Mouse (Mus musculus) stomach, postnatal 0 days (tissue): ENCODE results near the gene Dhx15. TPM values are rescaled to one million over a fixed set of nuclear protein-coding genes. Genes with fewer than 3 reads are reported as not detected.
"Not testable (repeated sequence)": the region's sequence is repeated elsewhere in the genome, so short reads cannot be mapped to it uniquely, and the experiment has no call there.

Source experiments
- ATAC-seq: fragments of 200-750 bp; cut with Nextera tagmentation; 2 replicates; pipeline ENCODE4 v1.8.0; 2017; ENCODE audit not compliant: low FRiP score, low TSS enrichment
- DNase-seq: peaks from one replicate; pipeline ENCODE4 v3.0.0-alpha.2; 2016; ENCODE audit warnings: low spot score
- H3K27ac ChIP-seq: fragments of 300-500 bp; sonication (generic); replicated peaks from 2 replicates; pipeline ENCODE4 v1.5.1; 2014; ENCODE audit warnings: mild to moderate bottlenecking, control low read depth
- H3K27me3 ChIP-seq: fragments of 300-500 bp; sonication (generic); 2 replicates; pipeline ENCODE4 v1.6.1; 2014; ENCODE audit warnings: low read length; ENCODE audit not compliant: control insufficient read depth, insufficient read depth
- H3K36me3 ChIP-seq: fragments of 300-500 bp; sonication (generic); 2 replicates; pipeline ENCODE4 v1.6.1; 2014; ENCODE audit warnings: low read length, mixed read lengths; ENCODE audit not compliant: control insufficient read depth, insufficient read depth
- H3K4me1 ChIP-seq: fragments of 300-500 bp; sonication (generic); replicated peaks from 2 replicates; pipeline ENCODE4 v1.6.1; 2014; ENCODE audit warnings: antibody characterized with exemption; ENCODE audit not compliant: control insufficient read depth, insufficient read depth
- H3K4me2 ChIP-seq: fragments of 300-500 bp; sonication (generic); replicated peaks from 2 replicates; pipeline ENCODE4 v1.6.1; 2014; ENCODE audit warnings: low read depth, mild to moderate bottlenecking, control low read depth, moderate library complexity
- H3K4me3 ChIP-seq: fragments of 300-500 bp; sonication (generic); 2 replicates; pipeline ENCODE4 v1.5.1; 2014; ENCODE audit warnings: low read depth, low read length, control low read depth
- H3K9ac ChIP-seq: fragments of 300-500 bp; sonication (generic); 2 replicates; pipeline ENCODE4 v1.6.1; 2014; ENCODE audit warnings: mild to moderate bottlenecking, low read length, control low read depth, mixed read lengths
- H3K9me3 ChIP-seq: fragments of 300-500 bp; sonication (generic); 2 replicates; pipeline ENCODE4 v1.6.1; 2016; ENCODE audit warnings: low read length; ENCODE audit not compliant: control insufficient read depth
- CTCF ChIP-seq: IDR thresholded peaks from 2 replicates; pipeline ENCODE4 v1.5.1; 2016; ENCODE audit warnings: antibody characterized with exemption, low read depth, mild to moderate bottlenecking, moderate library complexity
- EP300 ChIP-seq: optimal IDR thresholded peaks from 2 replicates; pipeline ENCODE3; 2016; ENCODE audit warnings: antibody characterized with exemption
- WGBS: fragments of 180-500 bp; shearing (Covaris S2); extraction: QIAGEN DNeasy Blood & Tissue Kit; methylation state at CpG from one replicate; pipeline ENCODE4 v1.1.7; 2014; 5-methylcytosine and 5-hydroxymethylcytosine counted together
- polyA plus RNA-seq: library from polyadenylated mRNA; unstranded; fragments of >200 nt; fragmentation: Nextera tagmentation; extraction: Ambion mirVana; gene quantifications from 2 replicates; pipeline ENCODE4 v1.2.1, GENCODE M21; 2015

Dhx15 gene
- polyA plus RNA-seq: 54.9 TPM in 2 replicates

DNA sequence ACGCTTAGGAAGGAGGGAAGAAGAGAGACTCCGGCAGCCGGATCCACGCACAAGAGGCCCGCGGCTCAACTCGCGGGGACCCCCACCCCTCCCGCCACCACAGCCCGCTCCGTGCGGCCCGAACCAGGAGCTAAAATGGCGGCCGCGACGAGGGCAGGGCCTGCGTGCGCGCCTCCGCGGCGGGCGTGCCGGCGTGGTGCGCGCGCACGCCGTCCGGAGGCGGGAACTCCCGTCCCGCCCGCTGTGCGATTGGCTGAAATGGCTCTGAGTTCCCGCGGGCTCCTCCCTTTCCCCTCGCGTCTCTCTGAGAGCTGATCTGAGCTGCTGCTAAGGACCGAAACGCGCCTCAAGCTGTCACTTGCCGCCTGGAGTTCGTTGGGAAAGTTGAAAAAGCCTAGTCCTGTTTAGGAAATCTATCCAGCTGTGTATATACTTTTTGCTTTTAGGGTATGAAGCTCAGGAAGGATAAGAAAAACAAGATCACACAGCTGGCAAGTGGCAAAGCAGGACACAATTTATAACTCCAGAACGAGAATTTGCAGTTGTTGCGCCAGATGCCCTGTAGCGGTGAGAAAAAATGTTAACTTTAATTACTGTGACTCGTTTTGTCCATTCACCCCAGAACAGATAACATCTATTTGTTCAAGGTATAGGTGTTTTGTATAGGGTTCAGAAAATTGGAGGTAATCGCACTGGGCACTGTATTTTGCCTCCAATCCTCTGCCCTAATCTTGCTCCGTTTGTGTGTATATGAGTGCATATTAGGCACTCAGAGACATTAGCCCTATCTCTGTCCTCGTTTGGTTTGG lies at the start of gene Dhx15:
TSS of gene Dhx15 (minus strand) at position 144 of the 809 bp plus-strand sequence.
- peak; percentile 50; the same call in 1 of the 2 replicates for TF ChIP-seq CTCF
- no peak for TF ChIP-seq EP300
- WGBS: under 1% methylated on average over 38 of the region's 53 CpGs
- H3K9me3 ChIP-seq: no peaks in the 10 kb centered on the region
- H3K4me1 ChIP-seq: 0 out of 2 replicates have a peak, but pooled peaks cover 4% of the 10 kb centered on the region
- DNase-seq (peak; percentile 92), ATAC-seq (peak; percentile 98)
- H3K9ac ChIP-seq: peak within 1 kb of the TSS; percentile 99
- no peaks in the 10 kb centered on the region for H3K36me3 ChIP-seq
- H3K4me3 ChIP-seq: peak within 1 kb of the TSS; percentile 99
- H3K27me3 ChIP-seq: no peaks in the 10 kb centered on the region
- H3K27ac ChIP-seq: peak within 1 kb of the TSS; percentile 98
- peak within 1 kb of the TSS; percentile 70 for H3K4me2 ChIP-seq

DNA sequence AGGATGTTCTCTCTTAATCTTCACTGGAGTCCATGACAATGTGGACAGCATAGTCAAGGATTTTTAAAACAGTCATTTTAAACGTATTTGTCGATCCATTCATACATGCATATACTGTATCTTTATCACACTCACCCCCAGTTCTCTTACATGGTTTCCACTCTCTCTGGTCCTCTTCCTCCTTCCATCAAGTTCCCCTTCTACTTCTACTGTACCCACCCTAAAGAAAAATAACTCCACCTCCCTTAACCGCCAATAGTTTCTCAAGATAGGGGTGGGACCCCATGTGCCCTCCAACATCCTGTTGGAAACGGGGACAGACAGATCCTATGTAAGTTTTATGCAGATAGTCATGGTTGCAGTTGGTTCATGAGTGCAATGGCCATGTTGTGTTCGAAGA lies 48.6 kb upstream of the Dhx15 start:
- peaks cover 4% of the 10 kb centered on the region; the same call in 1 of the 2 replicates for H3K4me1 ChIP-seq

DNA sequence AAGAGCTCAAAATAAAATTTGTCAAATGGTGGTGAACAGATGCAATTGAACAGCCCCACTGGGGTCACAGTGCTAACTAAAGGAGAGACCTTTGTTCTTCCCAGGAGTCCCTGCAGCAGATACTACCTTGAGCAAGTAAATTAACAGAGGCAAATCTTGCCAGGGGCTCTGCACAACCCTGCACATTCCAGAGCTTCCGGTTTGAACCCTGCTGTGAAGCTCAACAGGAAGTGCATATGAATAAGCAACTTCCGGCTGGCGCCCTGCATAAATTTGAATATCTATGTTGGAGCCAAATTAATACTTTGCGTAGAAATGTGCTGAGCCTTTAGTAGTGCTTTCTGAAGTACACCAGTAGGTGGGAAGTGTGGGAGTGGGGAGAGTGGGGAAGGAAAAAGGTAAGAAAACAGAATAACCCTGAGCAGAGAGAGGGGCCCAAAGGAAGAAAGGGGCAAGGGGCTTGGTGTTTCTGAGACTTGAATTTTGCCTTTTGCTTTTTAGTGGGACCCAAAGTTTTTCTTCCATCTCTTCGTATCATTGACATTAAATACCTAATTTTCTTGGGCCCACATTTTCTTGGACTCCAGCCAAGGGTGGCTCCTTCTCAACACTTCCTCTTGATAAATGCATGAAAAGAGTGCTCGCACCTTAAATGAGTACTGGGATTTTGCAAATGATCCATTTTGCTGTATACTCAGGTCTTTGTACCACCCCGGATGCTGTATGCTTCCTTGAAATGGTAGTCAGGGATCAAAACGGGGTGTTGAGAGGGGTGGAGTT lies 47.8 kb upstream of the Dhx15 start:
- Histone ChIP-seq H3K4me1 (peaks cover 5% of the 10 kb centered on the region; the same call in 1 of the 2 replicates), H3K9me3 (no peaks in the 10 kb centered on the region), H3K4me3 (no peak overlapping the region), H3K9ac (no peak overlapping the region), H3K4me2 (no peak overlapping the region), H3K27me3 (no peaks in the 10 kb centered on the region), H3K36me3 (no peaks in the 10 kb centered on the region), H3K27ac (no peak overlapping the region)
- no peak for ATAC-seq
- WGBS: 59% methylated on average over 8 of the region's 8 CpGs
- TF ChIP-seq EP300 (no peak), CTCF (no peak)
- DNase-seq: no peak

More for the DNA sequence above, 48.6 kb upstream of the Dhx15 start:
- ATAC-seq (no peak), DNase-seq (no peak)
- Histone ChIP-seq H3K27ac (no peak overlapping the region), H3K4me3 (no peak overlapping the region), H3K36me3 (no peaks in the 10 kb centered on the region), H3K9ac (no peak overlapping the region), H3K4me2 (no peak overlapping the region), H3K27me3 (no peaks in the 10 kb centered on the region), H3K9me3 (no peaks in the 10 kb centered on the region)
- WGBS: 87% methylated on average over 5 of the region's 5 CpGs
- TF ChIP-seq CTCF (no peak), EP300 (no peak)

DNA sequence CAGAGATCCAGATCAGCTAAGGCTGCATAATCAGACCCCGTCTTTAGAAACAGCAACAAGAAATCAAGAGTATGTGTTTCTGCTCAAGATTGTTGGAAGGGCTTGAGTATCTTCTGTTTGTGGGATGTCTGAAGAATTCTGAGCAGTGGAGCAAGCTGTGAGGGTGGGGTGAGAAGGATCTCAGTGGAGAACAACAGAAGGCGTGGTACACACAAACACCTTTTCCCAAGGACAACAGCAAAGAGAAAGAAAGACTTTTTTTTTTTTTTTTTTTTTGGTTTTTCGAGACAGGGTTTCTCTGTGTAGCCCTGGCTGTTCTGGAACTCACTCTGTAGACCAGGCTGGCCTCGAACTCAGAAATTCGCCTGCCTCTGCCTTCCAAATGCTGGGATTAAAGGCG lies 46.3 kb upstream of the Dhx15 start:
- not testable (repeated sequence) for H3K4me2 ChIP-seq, H3K9me3 ChIP-seq, H3K4me3 ChIP-seq, H3K27ac ChIP-seq, DNase-seq, H3K4me1 ChIP-seq, H3K36me3 ChIP-seq, H3K27me3 ChIP-seq, H3K9ac ChIP-seq, ATAC-seq
- WGBS: 82% methylated on average over 5 of the region's 6 CpGs

DNA sequence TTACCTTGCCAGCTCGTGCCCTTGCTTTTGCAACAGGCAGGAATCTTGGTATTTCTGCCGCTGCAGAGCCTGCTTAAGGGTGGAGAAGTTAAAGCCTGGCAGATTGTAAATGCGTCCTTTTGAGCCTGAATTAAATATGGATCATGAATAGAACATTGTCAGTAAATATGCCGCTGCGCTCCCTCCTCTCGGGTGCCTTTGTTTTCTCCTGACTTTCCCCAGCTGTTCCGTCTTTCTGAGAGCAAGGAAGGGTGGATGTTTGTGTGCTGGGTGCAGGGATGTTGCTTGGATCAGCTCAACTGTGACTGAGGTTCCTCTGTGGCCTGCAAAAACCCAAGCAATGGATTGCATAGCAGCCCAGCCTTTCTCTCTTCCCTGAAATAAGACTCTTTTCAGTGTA lies 44.3 kb upstream of the Dhx15 start:
- ATAC-seq (no peak), DNase-seq (no peak)
- Histone ChIP-seq H3K27ac (peak overlapping the region; percentile 61), H3K4me1 (peaks cover 5% of the 10 kb centered on the region; the same call in 1 of the 2 replicates), H3K4me2 (no peak overlapping the region), H3K9ac (no peak overlapping the region), H3K4me3 (no peak overlapping the region), H3K36me3 (no peaks in the 10 kb centered on the region), H3K9me3 (no peaks in the 10 kb centered on the region), H3K27me3 (no peaks in the 10 kb centered on the region)
- WGBS: 20% methylated on average over 7 of the region's 7 CpGs
- TF ChIP-seq EP300 (no peak), CTCF (no peak)
